ENCODE assay signal across 7 mouse cellular contexts in the genomic region with DNA sequence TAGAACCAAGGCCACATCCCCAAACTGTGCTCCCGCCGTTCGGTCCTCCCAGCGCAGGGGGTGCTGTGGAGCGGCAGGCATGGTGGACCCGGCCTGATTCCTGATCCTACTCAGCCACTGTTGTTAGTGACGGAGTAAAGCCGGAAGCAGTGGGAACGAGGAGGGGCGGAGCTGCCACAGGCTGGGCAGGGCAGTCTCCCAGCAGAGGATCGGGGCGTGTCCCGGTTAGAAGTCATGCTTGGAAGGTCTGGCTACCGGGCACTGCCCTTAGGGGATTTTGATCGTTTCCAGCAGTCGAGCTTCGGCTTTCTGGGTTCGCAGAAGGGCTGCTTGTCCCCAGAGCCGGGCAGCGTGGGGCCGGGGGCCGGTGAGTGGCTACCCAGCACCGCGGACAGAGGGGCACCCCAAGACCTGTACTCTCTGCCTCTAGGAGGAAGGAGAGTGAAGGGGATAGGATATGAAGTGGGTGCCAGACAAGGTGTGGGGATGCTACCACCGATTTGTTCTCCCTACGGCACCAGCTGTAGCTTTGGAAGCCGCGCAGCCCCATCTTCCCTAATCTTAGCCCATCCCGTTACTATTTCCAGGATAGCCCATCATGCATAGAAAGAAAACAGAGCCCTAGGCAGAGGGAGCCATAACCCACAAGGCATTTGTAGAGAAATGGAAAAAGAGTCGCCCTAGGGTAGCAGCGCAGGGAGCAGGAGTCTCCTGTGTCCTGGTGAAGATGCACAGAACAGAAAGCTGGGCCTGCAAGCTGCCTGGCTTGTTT. TPM values are rescaled to one million over a fixed set of nuclear protein-coding genes. Genes with fewer than 3 reads are reported as not detected.
A peak's percentile ranks its signal among the peaks of the same experiment; 100 is the strongest.
DNase-seq lines count a peak whose midpoint lies in the region; ATAC-seq lines count a peak whose summit lies in the region.

A gene (plus strand): TSS at position 132 of the 772 bp plus-strand sequence.

- peak; percentile 97 for ATAC-seq in embryonic facial prominence, embryonic 11.5 days (replicated peaks; ENCODE audit: insufficient number of reproducible peaks, low FRiP score, low TSS enrichment, low read depth)
- peak; percentile 93 for ATAC-seq in limb, embryonic 11.5 days (ENCODE audit: insufficient number of reproducible peaks, low FRiP score, low TSS enrichment, low read depth)
- peak; percentile 97 for ATAC-seq in midbrain, embryonic 14.5 days (ENCODE audit: low FRiP score, low TSS enrichment)

- H3K4me3 ChIP-seq in embryonic facial prominence, embryonic 11.5 days (ENCODE audit: low read depth, low read length): peak within 1 kb of the TSS; percentile 74
- peak within 1 kb of the TSS; percentile 71 for H3K4me3 ChIP-seq in limb, embryonic 11.5 days (ENCODE audit: low read depth, low read length)
- H3K4me3 ChIP-seq in midbrain, embryonic 14.5 days (replicated peaks; ENCODE audit: low read depth, low read length): peak within 1 kb of the TSS; percentile 64

- 2% methylated on average over 31 of the region's 31 CpGs for WGBS in embryonic facial prominence, embryonic 11.5 days
- WGBS in limb, embryonic 11.5 days: under 1% methylated on average over 31 of the region's 31 CpGs
- WGBS in midbrain, embryonic 14.5 days: under 1% methylated on average over 31 of the region's 31 CpGs

- H3K4me1 ChIP-seq in embryonic facial prominence, embryonic 11.5 days (ENCODE audit: control insufficient read depth, insufficient read depth, low read length): no peaks in the 10 kb centered on the region; the same call in 1 of the 2 replicates
- H3K4me1 ChIP-seq in limb, embryonic 11.5 days (ENCODE audit: control insufficient read depth, insufficient read depth, low read length): peaks cover 14% of the 10 kb centered on the region
- H3K4me1 ChIP-seq in midbrain, embryonic 14.5 days (ENCODE audit: control insufficient read depth, insufficient read depth, low read length): no peaks in the 10 kb centered on the region

- peak within 1 kb of the TSS; percentile 67 for H3K4me2 ChIP-seq in embryonic facial prominence, embryonic 11.5 days (ENCODE audit: low read depth, low read length)
- peak within 1 kb of the TSS; percentile 90 for H3K4me2 ChIP-seq in limb, embryonic 11.5 days (ENCODE audit: low read depth, severe bottlenecking)
- peak within 1 kb of the TSS; percentile 77 for H3K4me2 ChIP-seq in midbrain, embryonic 14.5 days (ENCODE audit: low read length)

- H3K27ac ChIP-seq in embryonic facial prominence, embryonic 11.5 days (replicated peaks; ENCODE audit: low read depth, low read length): peak within 1 kb of the TSS; percentile 47; the same call in 1 of the 2 replicates
- no peak within 1 kb of the TSS for H3K27ac ChIP-seq in limb, embryonic 11.5 days (replicated peaks; ENCODE audit: low read depth, low read length)
- peak within 1 kb of the TSS; percentile 74 for H3K27ac ChIP-seq in midbrain, embryonic 14.5 days (replicated peaks; ENCODE audit: low read depth, low read length)

- peak; percentile 97 for DNase-seq in adrenal gland, postnatal 14 days
- DNase-seq in embryonic facial prominence, embryonic 11.5 days (ENCODE audit: low spot score): peak; percentile 96
- DNase-seq in heart, adult 11 months: peak; percentile 100
- DNase-seq in kidney, adult 18-20 months: peak; percentile 96
- DNase-seq in limb, embryonic 11.5 days (ENCODE audit: low spot score): peak; percentile 99
- peak; percentile 95 for DNase-seq in midbrain, embryonic 14.5 days
- peak; percentile 90 to 95 for DNase-seq in spleen, adult 18-20 months

- no peaks in the 10 kb centered on the region; the same call in 1 of the 2 replicates for H3K36me3 ChIP-seq in embryonic facial prominence, embryonic 11.5 days (replicated peaks; ENCODE audit: control insufficient read depth, insufficient read depth, low read depth, low read length)
- peaks cover 2% of the 10 kb centered on the region; the same call in 1 of the 2 replicates for H3K36me3 ChIP-seq in limb, embryonic 11.5 days (ENCODE audit: control insufficient read depth, insufficient read depth, low read length)
- H3K36me3 ChIP-seq in midbrain, embryonic 14.5 days (ENCODE audit: control insufficient read depth, insufficient read depth, low read length): peaks cover 29% of the 10 kb centered on the region

- no peaks in the 10 kb centered on the region for H3K27me3 ChIP-seq in embryonic facial prominence, embryonic 11.5 days (ENCODE audit: control insufficient read depth, insufficient read depth, low read length)
- H3K27me3 ChIP-seq in limb, embryonic 11.5 days (ENCODE audit: control insufficient read depth, insufficient read depth, low read length): no peaks in the 10 kb centered on the region
- H3K27me3 ChIP-seq in midbrain, embryonic 14.5 days (ENCODE audit: control insufficient read depth, insufficient read depth, low read length): no peaks in the 10 kb centered on the region

- peak within 1 kb of the TSS; percentile 73 for H3K9ac ChIP-seq in embryonic facial prominence, embryonic 11.5 days (replicated peaks; ENCODE audit: low read length)
- peak within 1 kb of the TSS; percentile 67 for H3K9ac ChIP-seq in limb, embryonic 11.5 days (ENCODE audit: low read length)
- peak within 1 kb of the TSS; percentile 77 for H3K9ac ChIP-seq in midbrain, embryonic 14.5 days (replicated peaks; ENCODE audit: low read length)

- no peaks in the 10 kb centered on the region for H3K9me3 ChIP-seq in embryonic facial prominence, embryonic 11.5 days (replicated peaks; ENCODE audit: control insufficient read depth, low read length)
- H3K9me3 ChIP-seq in limb, embryonic 11.5 days (ENCODE audit: control insufficient read depth, low read length): no peaks in the 10 kb centered on the region
- no peaks in the 10 kb centered on the region for H3K9me3 ChIP-seq in midbrain, embryonic 14.5 days (ENCODE audit: control insufficient read depth, low read length)

RNA-seq across cellular contexts. Expression of the gene that starts here (rescaled TPM):
- total RNA-seq in adrenal gland, postnatal 14 days (2021): 13.4 and 18.8 TPM in 2 replicates
- polyA plus RNA-seq in embryonic facial prominence, embryonic 11.5 days (2014; fragmentation: Nextera tagmentation; extraction: Ambion mirVana): 20.1 and 22.2 TPM in 2 replicates
- 19.2 and 24.3 TPM in 2 replicates for polyA plus RNA-seq in limb, embryonic 11.5 days (2014; fragmentation: Nextera tagmentation; extraction: Ambion mirVana)
- polyA plus RNA-seq in midbrain, embryonic 14.5 days (2014; fragmentation: Nextera tagmentation; extraction: Ambion mirVana): 96.4 and 115 TPM in 2 replicates
